Comparison of ENCODE assay signal across 7 mouse cellular contexts in the genomic region with DNA sequence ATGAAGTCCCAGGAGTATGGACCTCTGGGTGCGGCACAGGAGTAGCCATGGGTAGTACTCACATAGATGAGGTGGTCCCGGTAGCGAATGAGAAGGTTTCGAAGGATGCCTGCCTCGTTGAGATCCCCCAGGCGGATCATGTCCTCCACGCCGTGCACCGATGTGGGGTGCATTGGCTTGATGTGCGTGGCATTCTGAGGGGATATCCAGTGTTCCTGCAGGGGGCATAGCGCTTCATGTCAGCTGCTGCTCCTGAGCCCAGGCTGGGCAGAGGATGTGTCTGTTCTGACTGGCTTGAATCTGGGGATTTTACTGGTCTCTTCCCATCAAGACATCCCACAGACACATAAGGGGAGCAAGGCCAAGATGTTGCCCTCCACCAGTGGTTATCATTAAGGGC. TPM values are rescaled to one million over a fixed set of nuclear protein-coding genes. Genes with fewer than 3 reads are reported as not detected.
A peak's percentile ranks its signal among the peaks of the same experiment; 100 is the strongest.
DNase-seq lines count a peak whose midpoint lies in the region; ATAC-seq and TF ChIP-seq lines count a peak whose summit lies in the region.

No protein-coding gene starts in this region.

- H3K27me3 ChIP-seq in lung, embryonic 15.5 days: no peaks in the 10 kb centered on the region
- no peaks in the 10 kb centered on the region for H3K27me3 ChIP-seq in forebrain, embryonic 15.5 days
- H3K27me3 ChIP-seq in limb, embryonic 14.5 days (ENCODE audit: control insufficient read depth, insufficient read depth, low read length): no peaks in the 10 kb centered on the region
- H3K27me3 ChIP-seq in stomach, embryonic 15.5 days (replicated peaks): no peaks in the 10 kb centered on the region

- no peak overlapping the region for H3K27ac ChIP-seq in lung, embryonic 15.5 days
- 0 out of 2 replicates have a peak overlapping the region, but pooled peaks have one; percentile 51 for H3K27ac ChIP-seq in forebrain, embryonic 15.5 days (replicated peaks)
- no peak overlapping the region for H3K27ac ChIP-seq in limb, embryonic 14.5 days (replicated peaks; ENCODE audit: low read depth, low read length)
- no peak overlapping the region for H3K27ac ChIP-seq in stomach, embryonic 15.5 days

- DNase-seq in lung, postnatal 25 days (ENCODE audit: low spot score): no peak
- DNase-seq in limb, embryonic 14.5 days (ENCODE audit: low spot score): no peak
- DNase-seq in thymus, adult 18-20 months: no peak
- DNase-seq in frontal cortex, postnatal 25 days (ENCODE audit: low spot score in 2 of 2): no peak

- no peak for ATAC-seq in lung, embryonic 15.5 days (ENCODE audit: borderline replicate concordance, extremely low read depth, low FRiP score, low TSS enrichment)
- peak; percentile 39 for ATAC-seq in forebrain, embryonic 15.5 days (replicated peaks)
- no peak for ATAC-seq in limb, embryonic 14.5 days (ENCODE audit: low FRiP score, low read depth)
- ATAC-seq in stomach, embryonic 15.5 days (ENCODE audit: insufficient read depth, low FRiP score, low read depth): no peak

- H3K4me3 ChIP-seq in lung, embryonic 15.5 days: no peak overlapping the region
- H3K4me3 ChIP-seq in forebrain, embryonic 15.5 days: no peak overlapping the region
- peak overlapping the region; percentile 26; the same call in 1 of the 2 replicates for H3K4me3 ChIP-seq in limb, embryonic 14.5 days (replicated peaks; ENCODE audit: low read length)
- no peak overlapping the region for H3K4me3 ChIP-seq in stomach, embryonic 15.5 days (replicated peaks)

- peak overlapping the region; percentile 60 for H3K4me2 ChIP-seq in lung, embryonic 15.5 days
- peak overlapping the region; percentile 52 for H3K4me2 ChIP-seq in forebrain, embryonic 15.5 days (replicated peaks)
- no peak overlapping the region; the same call in 1 of the 2 replicates for H3K4me2 ChIP-seq in limb, embryonic 14.5 days (replicated peaks; ENCODE audit: low read depth, low read length, severe bottlenecking)
- H3K4me2 ChIP-seq in stomach, embryonic 15.5 days: peak overlapping the region; percentile 52; the same call in 1 of the 2 replicates

- peaks cover 14% of the 10 kb centered on the region for H3K4me1 ChIP-seq in lung, embryonic 15.5 days
- H3K4me1 ChIP-seq in forebrain, embryonic 15.5 days: peaks cover 11% of the 10 kb centered on the region
- H3K4me1 ChIP-seq in limb, embryonic 14.5 days (ENCODE audit: control insufficient read depth, insufficient read depth, low read length): peaks cover 6% of the 10 kb centered on the region; the same call in 1 of the 2 replicates
- no peaks in the 10 kb centered on the region; the same call in 1 of the 2 replicates for H3K4me1 ChIP-seq in stomach, embryonic 15.5 days

- TF ChIP-seq POLR2A in limb, embryonic 14.5 days (IDR thresholded peaks at IDR 0.05; ENCODE audit: borderline replicate concordance, extremely low read depth, insufficient read depth, insufficient read length): no peak

- H3K36me3 ChIP-seq in lung, embryonic 15.5 days: no peaks in the 10 kb centered on the region
- peaks cover 2% of the 10 kb centered on the region; the same call in 1 of the 2 replicates for H3K36me3 ChIP-seq in forebrain, embryonic 15.5 days
- H3K36me3 ChIP-seq in limb, embryonic 14.5 days (ENCODE audit: control insufficient read depth, insufficient read depth, low read length): 0 out of 2 replicates have a peak, but pooled peaks cover under 1% of the 10 kb centered on the region
- H3K36me3 ChIP-seq in stomach, embryonic 15.5 days: 0 out of 2 replicates have a peak, but pooled peaks cover 2% of the 10 kb centered on the region

- H3K9ac ChIP-seq in lung, embryonic 15.5 days: no peak overlapping the region; the same call in 1 of the 2 replicates
- H3K9ac ChIP-seq in forebrain, embryonic 15.5 days (replicated peaks): peak overlapping the region; percentile 54
- peak overlapping the region; percentile 39; the same call in 1 of the 2 replicates for H3K9ac ChIP-seq in limb, embryonic 14.5 days (ENCODE audit: low read depth, low read length, severe bottlenecking)
- no peak overlapping the region for H3K9ac ChIP-seq in stomach, embryonic 15.5 days

- no peaks in the 10 kb centered on the region for H3K9me3 ChIP-seq in lung, embryonic 15.5 days
- H3K9me3 ChIP-seq in forebrain, embryonic 15.5 days: no peaks in the 10 kb centered on the region
- no peaks in the 10 kb centered on the region for H3K9me3 ChIP-seq in limb, embryonic 14.5 days (ENCODE audit: control insufficient read depth, low read length)
- no peaks in the 10 kb centered on the region for H3K9me3 ChIP-seq in stomach, embryonic 15.5 days

- WGBS in lung, embryonic 15.5 days: 94% methylated on average over 11 of the region's 11 CpGs
- 95% methylated on average over 11 of the region's 11 CpGs for WGBS in forebrain, embryonic 15.5 days
- WGBS in limb, embryonic 14.5 days: 92% methylated on average over 10 of the region's 11 CpGs
- WGBS in stomach, embryonic 15.5 days: 95% methylated on average over 11 of the region's 11 CpGs

RNA-seq across cellular contexts. Expression of gene Myo7a, which starts 16.8 kb away (rescaled TPM):
- 11.6 and 12.9 TPM in 2 replicates for polyA plus RNA-seq in lung, embryonic 15.5 days (2015; fragmentation: Nextera tagmentation; extraction: Ambion mirVana)
- 15.8 and 15.9 TPM in 2 replicates for polyA plus RNA-seq in forebrain, embryonic 15.5 days (2015; fragmentation: Nextera tagmentation; extraction: Ambion mirVana)
- 18.1 and 24.0 TPM in 2 replicates for polyA plus RNA-seq in limb, embryonic 14.5 days (2012; rRNA removed)
- 8.1 and 11.3 TPM in 2 replicates for polyA plus RNA-seq in limb, embryonic 14.5 days (2014; fragmentation: Nextera tagmentation; extraction: Ambion mirVana)
- polyA plus RNA-seq in stomach, embryonic 15.5 days (2015; fragmentation: Nextera tagmentation; extraction: Ambion mirVana): 9.3 and 11.4 TPM in 2 replicates

RNA-seq across cellular contexts. Expression of gene Omp, which starts 42.8 kb away (rescaled TPM):
- polyA plus RNA-seq in lung, embryonic 15.5 days (2015; fragmentation: Nextera tagmentation; extraction: Ambion mirVana): 0.19 and 0.20 TPM in 2 replicates
- polyA plus RNA-seq in forebrain, embryonic 15.5 days (2015; fragmentation: Nextera tagmentation; extraction: Ambion mirVana): 0.46 and 0.47 TPM in 2 replicates
- 0.25 and 0.38 TPM in 2 replicates for polyA plus RNA-seq in limb, embryonic 14.5 days (2012; rRNA removed)
- polyA plus RNA-seq in limb, embryonic 14.5 days (2014; fragmentation: Nextera tagmentation; extraction: Ambion mirVana): 0.17 and 0.18 TPM in 2 replicates
- polyA plus RNA-seq in stomach, embryonic 15.5 days (2015; fragmentation: Nextera tagmentation; extraction: Ambion mirVana): 0.68 and 0.70 TPM in 2 replicates

Comparison
In these comparisons a context has a peak if more than half of its experiments do, and no peak if none do; other contexts are left out.
1. H3K9ac ChIP-seq: peak in forebrain, embryonic 15.5 days (single experiment) and limb, embryonic 14.5 days (single experiment); none in lung, embryonic 15.5 days (single experiment) and stomach, embryonic 15.5 days (single experiment).